Mouse (Mus musculus) lung, postnatal 14 days (tissue): ENCODE measurements at regions not wholly inside any gene's neighbourhood (a gene's known extent, or its start where the extent isn't known, plus 50 kb on each side); places are given as distances from the start of the nearest gene placed in this dataset.
"Not testable (repeated sequence)": the region's sequence is repeated elsewhere in the genome, so short reads cannot be mapped to it uniquely, and the experiment has no call there.

Experiments
- DNase-seq: peaks from one replicate; pipeline ENCODE4 v3.0.0; 2021

DNA sequence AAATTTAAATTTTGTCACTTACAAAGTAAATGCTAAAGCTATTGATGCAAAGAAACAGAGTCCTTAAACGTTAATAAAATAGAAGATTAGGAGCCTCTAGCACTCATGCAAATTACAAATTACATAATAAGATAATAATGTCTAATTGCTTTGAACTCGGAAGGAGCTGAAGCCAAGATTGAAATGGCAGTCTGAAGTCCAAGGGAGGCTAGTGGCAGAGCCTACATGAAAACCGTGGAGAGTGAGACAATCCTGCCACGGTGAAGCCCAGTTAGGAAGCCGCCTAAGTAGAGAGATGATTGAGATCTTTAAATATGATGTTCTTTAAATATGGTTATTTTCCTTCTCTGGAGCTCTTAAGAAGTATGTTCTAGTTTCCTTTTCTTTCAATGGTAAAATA lies 260.0 kb downstream of the Nfkbiz start:
- no peak for DNase-seq

DNA sequence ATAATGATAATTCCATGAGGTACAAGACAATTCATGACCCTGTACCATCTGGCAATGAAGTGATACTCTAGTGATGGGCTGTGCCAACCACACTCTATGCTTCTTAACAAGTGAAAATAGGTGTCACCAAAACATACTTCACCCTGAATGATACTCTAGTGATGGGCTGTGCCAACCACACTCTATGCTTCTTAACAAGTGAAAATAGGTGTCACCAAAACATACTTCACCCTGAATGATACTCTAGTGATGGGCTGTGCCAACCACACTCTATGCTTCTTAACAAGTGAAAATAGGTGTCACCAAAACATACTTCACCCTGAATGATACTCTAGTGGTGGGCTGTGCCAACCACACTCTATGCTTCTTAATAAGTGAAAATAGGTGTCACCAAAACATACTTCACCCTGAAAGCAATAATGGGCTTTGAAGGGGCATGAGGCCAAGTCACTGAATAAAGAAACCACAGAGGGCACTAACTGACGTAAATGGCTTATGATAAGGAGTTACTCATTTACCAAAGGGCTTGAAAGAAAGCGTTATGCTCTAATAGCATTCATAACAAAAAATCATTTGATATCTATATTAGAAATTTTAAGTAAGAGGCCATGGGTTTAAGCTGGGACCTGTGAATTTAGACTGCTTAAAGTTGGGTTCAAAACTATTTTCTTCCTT lies 263.0 kb downstream of the Nfkbiz start:
- not testable (repeated sequence) for DNase-seq

DNA sequence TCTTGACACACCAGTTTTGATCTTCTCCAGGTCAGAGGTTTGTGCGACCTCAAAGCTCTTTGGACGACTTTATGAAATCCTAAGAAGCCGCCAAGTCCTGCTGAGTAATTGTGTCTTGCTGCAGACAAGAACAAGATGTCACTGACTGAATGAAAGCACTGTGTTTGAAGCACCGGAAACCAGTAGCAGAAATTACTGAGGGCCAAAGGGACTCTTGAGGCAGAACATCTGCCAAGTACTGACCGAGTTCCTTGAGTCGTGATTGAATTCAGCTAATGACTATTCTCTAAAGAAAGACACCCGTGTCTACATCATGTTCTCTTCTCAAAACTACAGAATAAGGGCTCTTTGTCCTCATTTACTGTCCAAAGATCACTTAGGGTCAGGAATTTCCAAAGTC lies 267.6 kb downstream of the Nfkbiz start:
- DNase-seq, result peak; percentile 21

DNA sequence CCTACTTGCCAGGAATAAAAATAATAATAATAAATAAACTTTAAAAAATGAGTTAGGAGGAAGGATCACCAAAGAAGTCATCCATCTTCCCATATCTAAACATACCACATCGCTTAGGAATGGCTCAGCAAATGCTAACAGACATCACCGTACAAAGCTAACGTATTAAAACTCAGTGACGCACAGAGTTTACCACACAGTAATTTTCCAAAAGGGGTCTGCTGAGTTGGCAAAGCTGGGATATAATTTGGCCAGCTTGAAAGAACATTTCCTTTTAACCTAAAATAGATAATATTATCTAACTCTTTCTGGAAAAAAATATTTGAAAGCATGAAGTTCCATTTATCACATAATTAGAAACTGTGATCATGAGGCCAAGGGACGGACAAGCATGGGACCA lies 268.6 kb downstream of the Nfkbiz start:
- no peak for DNase-seq

DNA sequence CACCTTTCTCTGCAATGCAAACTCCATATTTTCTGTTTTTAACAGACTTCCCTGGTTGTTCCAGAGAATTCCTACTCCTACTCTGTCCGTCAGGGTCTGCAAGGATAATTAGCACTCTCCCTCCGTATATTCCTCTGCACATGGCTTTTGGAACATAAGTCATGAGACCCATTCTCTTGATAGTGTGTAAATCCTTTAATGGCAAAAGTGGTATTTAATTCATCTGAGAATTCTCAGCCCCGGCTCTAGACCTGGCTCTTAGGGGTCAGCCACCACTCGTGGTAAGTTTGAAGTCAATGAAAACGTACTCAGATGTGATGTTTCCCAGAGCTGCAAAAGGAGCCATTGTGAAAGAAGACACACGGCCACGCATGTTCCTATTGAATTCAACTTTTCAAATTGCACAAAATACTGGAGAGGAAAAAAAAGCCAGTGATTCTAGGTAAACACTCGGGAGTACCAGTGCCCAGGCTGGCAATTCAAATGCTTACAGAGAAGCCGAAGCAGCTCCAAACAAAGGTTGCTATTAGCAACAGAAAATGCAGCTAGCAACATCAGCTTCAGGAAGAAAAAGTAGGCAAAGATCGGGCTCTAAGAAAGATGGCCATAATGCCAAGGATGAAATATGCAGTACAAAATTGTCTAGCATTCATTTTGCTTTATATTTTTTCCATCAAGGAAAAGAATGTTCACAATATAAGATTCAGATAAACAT lies 258.2 kb upstream of the Zpld1 start:
- DNase-seq, result no peak

DNA sequence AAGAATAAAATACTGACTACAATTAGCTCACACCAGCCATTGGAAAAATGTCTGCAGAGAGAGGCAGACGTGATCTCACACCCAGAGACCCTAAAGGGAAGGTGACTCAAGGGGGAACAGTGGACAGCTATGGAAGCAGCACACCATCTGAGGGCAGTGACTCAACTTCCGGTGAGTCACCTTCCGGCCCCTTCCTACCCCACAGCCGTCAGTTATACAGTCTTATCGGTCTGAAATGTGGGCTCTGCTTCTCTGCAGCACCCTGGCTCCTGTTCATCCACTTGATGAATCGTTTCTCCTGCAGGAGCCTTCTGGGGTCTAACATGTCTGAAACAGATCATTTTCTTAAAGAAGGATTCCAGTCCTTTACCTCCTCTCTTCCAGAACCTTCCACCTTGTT lies 257.4 kb upstream of the Zpld1 start:
- DNase-seq, result no peak

DNA sequence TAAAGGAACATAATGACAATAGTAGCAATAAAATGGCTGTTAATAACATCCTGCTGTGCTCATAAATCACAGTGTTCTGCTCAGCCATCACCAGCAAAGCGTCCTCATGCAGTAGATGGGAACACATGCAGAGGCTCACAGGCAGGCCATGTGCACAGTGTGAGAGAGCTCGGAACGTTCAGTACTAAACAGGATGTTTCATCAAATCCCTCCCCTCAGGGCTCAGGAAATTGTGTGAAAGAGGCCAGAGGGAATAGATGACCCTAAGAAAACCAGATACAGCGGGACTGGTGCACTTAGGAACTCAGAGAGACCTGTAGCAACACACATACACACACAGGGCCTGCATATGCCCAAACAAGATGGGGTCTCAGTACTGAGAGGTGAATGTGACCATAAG lies 256.1 kb upstream of the Zpld1 start:
- DNase-seq, result no peak

DNA sequence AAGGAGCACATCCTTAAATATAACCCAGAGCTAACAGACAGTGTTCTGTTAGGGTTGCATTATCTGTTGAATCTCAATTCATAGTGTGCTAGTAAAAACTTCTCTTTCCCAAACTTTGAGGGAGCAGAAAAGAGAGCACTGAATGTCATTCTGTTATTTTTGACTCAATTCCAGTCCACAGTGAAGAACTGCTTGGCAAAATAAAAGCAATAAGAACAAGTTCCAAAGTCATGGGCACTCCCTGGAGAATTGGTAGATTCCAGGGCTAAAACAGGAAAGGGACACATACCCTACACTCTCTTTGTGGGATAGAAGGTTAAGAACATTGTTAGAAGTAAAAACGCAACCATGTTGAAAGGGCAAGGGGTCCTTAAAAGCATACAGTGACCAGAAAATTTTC lies 253.6 kb upstream of the Zpld1 start:
- DNase-seq, result no peak

DNA sequence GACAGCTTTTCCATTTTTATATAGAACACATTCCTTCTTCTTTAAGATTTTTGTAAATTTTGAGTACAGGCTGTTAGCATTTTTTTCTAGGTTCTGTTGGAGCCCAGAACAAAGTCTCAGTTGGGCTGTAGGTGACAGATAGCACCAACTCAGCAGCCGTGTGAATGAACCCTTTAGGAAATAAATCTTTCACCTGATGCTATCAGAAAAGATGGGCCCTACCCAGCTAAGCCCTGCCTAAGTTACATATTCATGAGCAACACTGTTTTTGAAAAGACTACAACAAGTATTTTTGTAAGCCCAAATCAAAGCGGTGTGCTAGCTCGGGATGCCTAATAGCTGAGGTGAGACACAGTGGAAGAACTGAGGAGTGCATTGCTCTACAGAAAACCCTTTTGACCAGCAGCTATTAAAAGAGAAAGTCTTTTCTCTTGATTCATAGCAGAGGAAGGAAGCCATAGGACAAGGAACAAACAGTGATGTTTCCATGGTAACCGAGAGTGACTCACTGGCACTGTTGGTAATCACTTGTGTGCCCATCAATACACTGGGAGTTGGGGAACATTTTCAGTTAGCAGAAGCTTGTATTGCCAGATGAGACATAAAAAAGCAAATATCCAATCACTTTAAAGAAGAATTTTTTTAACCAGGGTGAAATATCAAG lies 253.0 kb upstream of the Zpld1 start:
- no peak for DNase-seq

DNA sequence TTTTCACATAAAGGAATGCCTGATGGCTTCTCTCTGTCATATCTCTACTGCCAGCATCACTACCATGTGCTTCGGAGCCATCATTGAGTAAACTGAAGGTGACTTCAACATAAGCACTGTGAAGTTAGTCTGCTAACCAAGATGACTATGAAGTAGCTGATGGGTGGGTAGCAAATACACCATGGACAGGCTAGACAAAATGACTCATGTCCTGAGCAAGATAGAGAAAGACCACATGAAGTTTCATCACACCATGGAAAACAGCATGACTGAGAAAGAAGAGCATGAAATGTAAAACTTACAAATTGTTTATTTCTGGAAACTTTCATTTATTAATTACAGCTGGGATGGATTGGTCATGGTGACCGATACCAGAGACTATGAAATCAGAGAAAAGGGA lies 249.3 kb upstream of the Zpld1 start:
- no peak for DNase-seq

DNA sequence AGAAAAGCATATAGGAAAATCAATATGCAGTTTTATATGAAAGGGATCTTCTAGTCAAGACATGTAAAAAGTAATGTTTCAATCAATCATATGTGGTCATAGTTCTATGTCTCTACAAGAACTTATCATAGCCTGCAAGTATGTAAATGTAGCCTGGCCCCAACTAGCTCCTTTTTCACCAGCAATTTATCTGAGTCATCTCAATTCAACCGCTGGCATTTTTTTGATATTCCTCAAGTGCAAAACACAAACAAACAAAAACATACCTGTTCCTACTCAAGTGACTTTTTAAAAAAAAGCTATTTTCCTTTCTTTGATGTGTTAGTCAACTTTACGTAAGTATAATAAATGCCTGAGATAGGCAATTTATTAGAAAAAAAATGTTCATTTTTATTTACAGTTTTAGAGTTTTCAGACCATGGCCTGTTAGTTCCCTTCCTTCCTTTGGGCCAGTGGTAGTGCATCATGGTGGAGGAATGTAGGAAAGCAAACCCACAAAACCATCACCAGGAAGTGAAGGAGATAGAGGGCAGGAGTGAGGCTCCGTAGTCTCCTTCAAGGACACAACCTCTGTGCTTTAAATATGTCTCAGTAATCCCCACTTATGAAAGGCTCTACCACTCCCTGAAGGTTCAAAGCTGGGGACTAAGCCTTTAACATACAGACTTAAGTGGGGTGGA lies 242.7 kb upstream of the Zpld1 start:
- no peak for DNase-seq

DNA sequence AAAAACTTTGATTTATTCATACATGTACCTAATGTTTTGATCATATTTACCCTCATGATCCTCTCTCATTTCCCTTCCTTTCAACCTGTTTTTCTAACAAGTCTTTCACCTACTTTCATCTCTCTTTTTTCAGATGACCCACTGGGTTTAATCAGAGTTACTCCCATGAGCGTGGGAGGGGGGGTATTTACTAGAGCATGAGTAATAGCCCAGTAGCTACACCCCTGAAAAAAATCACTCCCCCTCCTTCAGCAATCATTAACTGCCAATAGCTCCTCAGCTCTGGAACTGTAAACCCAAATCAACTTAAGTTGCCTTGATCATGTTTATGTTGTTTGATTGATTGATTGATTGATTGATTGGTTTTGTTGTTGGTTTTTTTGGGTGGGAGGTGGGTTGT lies 241.4 kb upstream of the Zpld1 start:
- DNase-seq, result no peak

DNA sequence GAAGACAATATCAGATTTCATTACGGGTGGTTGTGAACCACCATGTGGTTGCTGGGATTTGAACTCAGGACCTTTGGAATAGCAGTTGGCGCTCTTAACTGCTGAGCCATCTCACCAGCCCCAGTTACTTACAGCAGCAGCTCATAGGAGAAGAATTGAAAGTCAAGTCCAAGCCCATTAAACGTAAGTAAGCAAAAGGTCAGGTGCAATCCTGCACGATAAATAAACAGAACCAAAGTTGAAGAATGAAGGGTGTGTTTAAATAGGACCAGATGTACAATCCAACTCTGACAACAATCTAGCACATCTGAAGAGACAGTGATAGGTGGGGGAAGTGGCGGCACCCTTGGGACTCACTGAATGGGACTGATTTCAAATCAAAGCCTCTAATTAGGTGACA lies 239.8 kb upstream of the Zpld1 start:
- DNase-seq, result no peak

DNA sequence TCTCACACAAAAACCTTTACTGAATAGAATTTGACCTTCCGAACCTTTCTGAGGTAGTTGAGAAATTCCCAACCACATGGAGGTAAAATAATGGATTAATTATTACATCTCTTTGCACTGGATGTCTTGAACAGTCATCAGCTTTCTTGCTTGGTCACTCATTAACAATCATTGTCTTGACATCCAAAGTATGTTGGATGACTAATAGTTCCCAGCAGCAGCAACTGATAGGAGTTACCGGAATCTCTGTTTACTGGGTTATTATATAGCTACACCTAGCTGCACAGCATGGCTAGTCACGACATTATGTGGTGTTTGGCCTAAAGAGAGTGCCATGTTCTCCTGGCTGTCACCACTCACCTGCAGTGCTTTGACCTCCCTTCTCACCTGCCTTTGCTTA lies 234.9 kb upstream of the Zpld1 start:
- no peak for DNase-seq

DNA sequence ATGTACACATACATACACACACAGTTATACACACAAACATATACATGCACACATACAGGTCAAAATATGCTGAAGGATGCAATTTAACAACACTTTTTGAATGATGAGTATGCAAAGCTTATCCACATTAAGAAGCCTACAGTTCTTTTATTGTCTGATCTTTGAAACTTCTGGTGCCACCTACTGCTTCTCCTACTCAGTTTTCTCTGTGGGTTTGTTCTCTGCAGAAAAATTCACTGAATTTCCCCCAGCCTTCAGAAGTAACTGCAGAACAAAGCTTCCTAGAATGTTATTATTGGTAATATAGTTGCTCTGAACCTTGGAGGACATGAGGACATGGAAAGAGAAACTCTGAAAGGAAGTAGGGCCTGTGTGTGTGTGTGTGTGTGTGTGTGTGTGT lies 233.1 kb upstream of the Zpld1 start:
- DNase-seq, result no peak

DNA sequence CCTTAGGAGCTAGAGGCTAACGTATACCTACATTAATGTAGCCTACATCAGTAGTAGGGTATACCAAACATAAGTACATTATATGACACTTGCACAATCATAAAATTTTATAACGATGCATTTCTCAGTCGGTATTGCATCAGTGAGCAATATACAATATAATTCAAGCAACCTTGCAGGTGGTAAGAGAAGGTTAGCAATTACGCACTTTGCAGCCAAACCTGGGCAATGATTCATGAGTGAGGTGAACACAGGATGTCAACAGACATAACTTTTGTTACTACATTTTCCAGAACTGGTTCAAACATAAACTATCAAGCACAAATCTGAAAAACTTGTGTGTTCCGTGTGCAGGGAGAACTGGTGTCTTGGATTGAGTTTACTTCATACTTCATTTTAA lies 229.9 kb upstream of the Zpld1 start:
- DNase-seq, result no peak

DNA sequence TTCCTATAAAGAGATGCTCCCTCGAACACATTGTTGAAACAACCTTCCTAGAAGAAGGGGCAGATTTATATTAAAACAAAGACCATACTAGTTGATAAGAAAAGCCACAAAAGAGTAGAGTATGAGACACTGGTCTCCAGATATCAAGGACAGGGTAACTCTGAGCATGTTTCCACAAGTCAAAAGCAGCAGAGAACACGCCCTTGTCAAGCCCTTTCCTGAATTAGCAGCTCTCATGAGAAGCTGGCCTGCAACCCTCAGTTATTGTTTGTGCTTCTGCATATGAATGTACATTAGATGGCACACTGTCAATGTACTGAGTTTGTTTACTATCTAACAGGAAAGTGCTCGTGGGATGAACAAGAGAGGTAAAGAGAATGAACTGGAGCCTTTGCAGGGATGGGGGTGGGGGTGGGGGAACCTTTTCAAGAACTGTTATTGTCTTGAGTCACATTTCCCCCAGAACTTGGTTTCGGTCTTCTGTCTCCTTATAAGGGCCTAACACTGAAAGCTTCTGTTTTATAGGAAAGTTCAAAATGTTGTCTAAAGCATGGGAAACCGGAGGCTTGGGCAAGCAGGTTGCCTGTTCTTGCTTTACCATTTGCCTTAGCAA lies 228.6 kb upstream of the Zpld1 start:
- no peak for DNase-seq

DNA sequence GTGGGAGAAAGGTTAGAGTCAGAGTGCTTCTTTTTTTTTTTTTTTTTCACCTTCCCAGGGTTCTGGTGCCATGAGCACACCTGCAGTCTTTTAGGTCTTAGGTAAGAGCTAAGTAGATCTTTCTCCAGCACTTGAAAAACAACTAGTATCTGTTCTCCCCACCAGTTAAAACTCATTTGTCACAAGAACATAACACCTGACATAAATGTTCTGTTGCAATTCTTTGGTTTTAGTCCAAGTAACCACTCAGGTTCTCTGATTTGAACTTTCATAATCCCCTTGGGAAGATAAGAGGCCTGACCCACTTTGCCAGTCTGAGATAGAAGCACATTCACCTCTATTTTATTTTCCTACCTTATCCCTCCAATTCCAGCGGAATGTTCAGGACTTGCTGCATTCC lies 225.5 kb upstream of the Zpld1 start:
- DNase-seq, result no peak

DNA sequence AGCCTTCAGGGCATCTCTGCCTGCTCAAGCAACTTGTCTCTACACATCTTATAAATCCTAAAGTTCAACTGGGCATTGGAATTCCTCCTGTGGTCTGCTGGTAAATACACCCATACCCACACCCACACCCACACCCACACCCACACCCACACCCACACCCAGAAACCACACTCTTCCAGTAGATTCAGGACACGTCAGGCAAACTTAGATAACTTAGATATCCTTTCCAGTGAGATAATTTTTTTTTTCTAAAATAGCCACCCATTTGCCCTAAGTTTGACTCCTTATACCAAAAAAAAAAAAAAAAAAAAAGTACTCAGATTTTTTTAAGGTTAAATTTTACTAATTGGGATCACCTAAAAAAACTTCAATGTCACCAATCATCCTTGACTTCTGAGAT lies 224.5 kb upstream of the Zpld1 start:
- no peak for DNase-seq

DNA sequence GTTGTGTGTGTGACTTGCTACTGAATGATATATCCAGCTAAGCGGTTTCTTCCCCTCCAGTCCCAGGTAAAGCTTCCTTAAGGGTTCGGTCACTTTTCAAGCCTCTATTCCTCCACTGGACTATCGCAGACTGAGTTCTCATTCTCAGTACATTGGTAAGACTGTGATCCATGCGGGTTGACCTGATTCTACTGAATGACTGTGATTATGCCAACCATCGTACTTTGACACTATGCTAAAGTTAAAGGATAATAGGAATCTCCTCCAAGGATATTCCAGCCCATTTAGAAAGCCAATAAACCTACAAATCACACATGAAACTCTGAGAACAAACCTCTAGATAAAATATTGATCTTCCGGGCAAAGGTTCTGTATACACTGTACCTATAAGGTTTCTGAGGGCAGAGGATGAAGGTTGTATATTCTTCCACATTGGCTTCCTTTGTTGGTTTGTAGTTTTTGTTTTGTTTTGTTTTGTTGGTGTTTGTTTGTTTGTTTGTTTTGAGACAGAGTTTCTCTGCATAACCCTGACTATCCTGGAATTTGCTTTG lies 223.7 kb upstream of the Zpld1 start:
- no peak for DNase-seq

DNA sequence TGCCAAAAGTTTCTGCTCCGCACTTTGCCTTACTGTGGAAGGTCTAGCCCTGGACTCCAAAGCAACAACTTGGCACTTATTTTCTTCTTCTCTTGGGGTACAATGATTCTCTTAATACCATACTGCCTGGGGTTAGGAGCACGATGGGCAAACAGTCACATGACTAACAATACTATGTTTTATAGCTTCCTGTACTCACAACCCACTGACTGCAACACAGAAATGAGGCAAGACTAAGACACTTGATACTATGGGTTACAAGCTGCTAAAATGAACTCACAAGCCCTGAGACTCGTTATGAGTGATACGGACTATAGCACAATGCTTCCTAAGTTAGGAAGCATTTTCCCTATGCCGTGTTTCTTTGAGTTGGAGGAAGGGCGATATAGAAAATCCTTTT lies 222.3 kb upstream of the Zpld1 start:
- DNase-seq, result no peak

DNA sequence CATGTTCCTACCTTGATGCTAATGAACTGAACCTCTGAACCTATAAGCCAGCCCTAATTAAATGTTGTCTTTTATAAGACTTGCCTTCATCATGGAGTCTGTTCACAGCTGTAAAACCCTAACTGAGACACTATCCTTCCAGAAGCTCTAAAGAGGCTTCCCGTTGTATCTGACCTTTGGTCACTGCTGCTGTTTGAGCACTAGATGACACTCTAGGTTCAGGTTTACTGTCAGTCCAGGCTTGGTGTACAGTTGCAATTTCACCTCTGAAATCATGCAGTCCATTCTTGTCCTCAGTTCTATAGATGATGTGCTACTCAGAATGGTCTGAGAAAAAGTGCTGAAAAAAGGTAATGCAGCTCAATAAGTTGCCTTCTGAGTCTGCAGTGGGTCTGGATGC lies 221.9 kb upstream of the Zpld1 start:
- DNase-seq, result peak; percentile 12

DNA sequence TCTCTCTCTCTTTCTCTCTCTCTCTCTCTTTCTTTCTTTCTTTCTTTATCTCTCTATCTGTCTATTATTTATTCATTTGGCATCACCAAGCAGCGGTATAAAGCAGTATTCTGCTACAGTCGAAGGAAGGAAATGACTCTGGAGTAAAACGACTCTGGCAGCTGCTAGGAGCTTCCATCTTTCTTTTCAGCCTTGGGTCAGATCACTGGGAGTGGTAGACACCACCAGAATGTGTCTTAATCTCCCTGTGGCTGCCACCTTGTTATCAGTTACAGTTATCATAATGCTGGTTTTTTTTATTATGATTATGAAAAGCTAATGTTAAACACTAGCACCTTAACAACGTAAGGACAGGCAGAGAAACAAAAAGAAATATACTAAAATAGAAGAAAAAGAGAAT lies 219.2 kb upstream of the Zpld1 start:
- DNase-seq, result no peak
